Mouse (Mus musculus) lung, postnatal 36 days (tissue): ENCODE measurements around the gene Fam155a.
"Not testable (repeated sequence)": the region's sequence is repeated elsewhere in the genome, so short reads cannot be mapped to it uniquely, and the experiment has no call there.

Experiments
- DNase-seq: peaks from one replicate; pipeline ENCODE4 v3.0.0; 2022; ENCODE audit warnings: mixed read lengths

Gene Fam155a

DNA sequence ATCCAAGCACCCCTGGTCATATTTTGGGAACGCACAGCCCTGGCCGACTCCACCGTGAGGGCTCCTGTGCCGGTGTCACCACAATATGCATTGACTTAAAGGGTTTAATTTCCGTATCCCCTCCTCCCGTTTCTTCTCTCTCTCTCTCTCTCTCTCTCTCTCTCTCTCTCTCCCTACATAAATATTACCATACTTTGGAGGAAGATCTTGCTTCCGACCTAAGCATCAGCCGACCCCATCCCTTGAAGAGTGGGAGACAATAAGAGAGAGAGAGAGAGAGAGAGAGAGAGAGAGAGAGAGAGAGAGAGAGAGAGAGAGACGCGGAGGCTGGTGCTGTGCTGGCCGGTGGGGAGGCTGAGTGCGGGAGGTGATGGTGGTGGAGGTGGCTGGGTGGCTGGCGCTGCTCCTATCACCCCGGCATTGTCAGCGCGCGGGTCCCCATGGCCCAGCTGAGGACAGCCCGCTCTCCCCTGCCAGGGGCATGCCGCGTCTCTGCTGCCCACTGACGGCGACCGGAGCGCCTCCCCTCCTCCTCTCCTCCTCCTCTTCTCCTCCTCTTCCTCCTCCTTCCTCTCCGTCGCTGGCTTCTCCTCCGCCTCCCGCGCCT lies at the start of gene Fam155a:
Fam155a (minus strand) TSS at position 163 of the 607 bp plus-strand sequence.
- DNase-seq, result no peak

DNA sequence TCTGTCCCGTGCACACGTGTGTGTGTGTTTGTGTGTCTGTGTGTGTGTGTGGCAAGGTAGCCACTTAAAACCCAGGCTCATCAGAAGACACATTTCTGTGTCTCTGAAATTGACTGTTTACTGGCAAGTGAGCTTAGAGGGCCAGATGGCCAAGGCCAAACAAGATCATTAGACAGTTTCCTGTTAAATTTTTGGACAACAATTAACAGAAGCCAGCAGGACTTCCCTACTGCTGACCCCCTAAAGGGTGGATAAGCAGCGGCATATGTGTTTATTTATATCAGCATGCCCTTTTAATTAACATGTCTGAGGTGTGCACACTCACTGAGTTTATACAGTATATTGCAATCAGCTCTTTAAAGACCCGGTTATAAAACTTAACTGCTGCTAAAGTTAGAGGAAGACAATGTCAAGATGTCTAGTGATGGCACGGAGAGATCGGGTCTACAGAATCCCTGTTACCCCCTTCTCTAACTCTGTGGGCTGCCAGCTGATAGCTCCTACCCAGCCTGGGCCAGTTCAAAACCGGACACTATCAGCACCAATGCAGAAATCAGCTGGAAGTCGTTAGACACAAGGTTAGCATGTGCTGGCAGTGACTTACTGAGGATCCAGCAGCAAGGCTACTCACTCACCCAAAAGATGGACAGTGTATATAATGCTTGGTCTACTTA lies 42.4 kb upstream of the Fam155a start:
- DNase-seq, result no peak

DNA sequence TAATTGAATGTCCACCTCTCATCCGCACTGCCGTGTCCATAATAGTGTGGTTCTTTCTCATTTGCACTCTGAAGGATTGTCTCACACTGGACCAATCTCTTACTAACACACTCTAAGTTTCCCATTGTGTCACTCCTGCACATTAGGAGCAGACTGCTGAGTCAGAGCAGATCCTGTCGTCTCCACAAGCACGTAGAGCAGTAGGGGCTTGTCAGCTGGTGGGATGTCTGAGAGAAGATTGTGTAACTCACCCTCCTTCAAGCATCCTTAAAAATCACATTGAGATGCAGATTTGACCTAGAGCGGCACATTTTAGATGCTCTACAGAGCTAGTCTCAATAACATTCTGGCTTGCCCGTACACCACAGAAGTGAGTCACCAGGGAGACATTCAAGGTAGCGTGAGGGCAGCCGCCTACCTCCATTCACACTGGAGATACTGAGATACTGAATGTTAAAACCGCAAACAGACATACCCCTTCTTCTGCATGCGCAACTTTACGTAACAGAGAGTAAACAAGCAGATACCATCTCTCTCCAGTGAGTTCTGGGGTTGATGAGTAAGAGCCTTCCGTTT lies 40.1 kb upstream of the Fam155a start:
- DNase-seq, result no peak

DNA sequence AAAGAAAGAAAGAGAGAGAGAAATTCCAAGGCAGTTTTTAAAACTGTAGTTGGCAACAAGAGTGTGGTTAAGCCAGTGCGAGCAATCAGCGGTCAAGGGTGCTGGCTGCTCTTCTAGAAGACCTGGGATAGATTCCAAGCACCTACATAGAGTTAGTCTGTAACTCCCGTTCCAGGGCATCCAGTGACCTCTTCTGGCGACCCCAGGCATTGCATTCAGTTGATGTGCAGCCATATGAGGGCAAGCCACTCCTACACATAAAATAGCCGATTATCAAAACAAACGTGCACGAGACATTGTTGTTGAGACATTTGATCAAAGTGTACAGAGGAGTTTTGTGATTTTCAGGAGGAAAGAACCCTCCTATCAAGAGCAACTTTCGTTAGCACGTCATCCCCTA lies 37.6 kb upstream of the Fam155a start:
- DNase-seq, result no peak

DNA sequence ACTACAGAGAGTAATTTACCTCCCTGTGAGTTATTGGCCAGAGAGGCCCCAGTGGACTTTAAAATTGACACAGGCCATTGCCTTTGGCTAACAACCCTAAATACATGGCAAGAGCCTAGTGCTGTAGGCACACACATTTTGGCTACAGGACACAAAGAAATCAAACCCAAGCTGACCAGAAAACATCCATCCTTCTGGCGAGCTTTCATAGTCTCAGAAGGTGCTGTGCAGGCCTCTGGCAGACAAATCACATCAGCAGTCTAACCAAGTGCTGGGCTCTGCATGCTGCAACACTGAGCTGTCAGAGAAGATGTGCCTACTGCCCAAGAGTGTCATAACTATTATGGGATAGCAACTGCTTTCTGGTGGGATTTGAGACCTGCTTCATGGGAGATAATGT lies 34.7 kb upstream of the Fam155a start:
- no peak for DNase-seq

DNA sequence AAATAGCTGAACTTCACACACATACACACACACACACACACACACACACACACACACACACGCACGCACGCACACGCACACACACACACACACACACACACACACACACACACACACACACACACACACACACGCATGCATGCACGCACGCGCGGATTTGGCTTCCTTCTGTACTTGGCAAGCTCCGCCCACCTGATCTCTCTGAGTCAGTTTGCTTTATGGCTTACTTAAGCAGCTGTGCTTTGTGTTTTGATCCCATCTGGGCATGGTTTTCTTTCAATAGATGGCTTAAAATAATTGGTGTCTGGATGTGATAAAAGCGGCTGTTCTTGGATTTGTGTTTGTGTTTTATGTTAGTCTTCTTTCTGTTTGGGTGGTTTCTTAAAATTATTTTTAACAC lies 29.4 kb upstream of the Fam155a start:
- DNase-seq, result not testable (repeated sequence)

DNA sequence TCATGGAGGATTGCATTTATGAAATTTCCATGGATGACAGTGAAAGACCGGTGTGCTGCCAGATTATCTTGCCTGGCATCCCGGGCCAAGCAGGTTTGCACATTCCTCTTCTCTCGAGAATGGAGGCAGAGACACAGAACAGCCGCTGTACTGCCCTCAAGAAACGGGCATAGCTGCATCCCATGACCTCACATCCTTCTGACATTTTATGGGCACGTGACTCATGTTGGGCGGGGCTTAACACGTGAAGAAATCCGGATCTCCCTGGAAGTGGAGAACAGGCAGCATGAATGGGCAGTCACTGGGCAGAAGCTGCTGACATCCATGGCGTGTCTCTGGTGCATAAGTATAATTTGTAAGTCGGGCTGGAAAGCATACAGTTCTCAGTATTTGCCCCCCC lies 29.0 kb upstream of the Fam155a start:
- DNase-seq, result no peak

DNA sequence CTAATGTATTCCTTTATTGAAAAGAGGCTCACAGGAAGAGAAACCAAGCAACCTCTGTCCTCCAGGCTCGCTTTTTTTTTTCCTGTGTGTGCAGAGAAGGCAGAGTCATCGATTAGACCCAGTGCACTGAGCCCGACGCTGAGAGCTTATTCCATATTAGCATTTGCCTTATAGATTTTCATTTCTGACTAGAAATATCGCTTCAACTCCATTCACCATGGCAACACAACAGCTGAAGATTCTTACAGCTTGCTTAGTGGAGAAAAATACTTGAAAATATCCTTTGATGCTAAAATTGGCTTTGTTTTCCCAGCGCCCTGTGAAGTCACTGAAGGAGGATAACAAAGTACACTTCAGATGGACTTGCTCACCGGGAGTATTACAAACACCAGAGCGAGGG lies 26.6 kb upstream of the Fam155a start:
- DNase-seq, result no peak

DNA sequence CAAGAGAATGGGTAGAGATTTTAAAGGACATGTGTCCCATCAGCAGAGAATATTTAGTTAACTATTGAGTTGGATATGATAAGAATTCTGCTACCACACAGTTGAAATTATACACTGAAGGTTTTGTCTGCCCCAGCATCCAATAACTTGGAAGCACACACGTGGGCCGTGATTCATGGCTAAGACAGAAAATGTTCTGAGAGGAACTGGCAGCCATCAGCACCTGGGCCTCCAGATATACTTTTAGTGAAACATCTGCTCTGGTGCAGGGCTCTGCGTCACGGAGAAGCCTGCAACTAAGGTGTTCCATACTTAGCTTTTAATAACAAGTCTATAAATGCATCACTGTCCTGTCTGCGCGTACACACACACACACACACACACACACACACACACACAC lies 24.8 kb upstream of the Fam155a start:
- DNase-seq, result no peak

DNA sequence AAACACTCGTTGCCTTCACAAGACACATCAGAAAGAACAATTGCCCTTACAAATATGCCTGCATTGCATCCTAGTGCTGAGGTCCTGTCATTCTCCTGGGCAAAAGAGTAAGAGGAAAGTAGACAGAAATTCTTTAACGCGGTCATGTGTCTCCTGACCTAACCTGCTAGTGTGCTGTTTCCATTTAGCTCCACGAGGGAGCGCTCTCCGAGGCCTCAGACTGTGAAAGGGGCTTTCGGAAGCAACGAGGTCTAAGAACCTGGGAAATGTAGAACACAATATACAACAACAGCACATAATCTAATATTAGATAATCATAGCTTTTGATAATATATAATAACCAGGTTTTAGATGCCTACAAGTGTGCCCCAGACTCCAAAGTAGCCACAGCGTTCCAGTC lies 22.4 kb upstream of the Fam155a start:
- no peak for DNase-seq

DNA sequence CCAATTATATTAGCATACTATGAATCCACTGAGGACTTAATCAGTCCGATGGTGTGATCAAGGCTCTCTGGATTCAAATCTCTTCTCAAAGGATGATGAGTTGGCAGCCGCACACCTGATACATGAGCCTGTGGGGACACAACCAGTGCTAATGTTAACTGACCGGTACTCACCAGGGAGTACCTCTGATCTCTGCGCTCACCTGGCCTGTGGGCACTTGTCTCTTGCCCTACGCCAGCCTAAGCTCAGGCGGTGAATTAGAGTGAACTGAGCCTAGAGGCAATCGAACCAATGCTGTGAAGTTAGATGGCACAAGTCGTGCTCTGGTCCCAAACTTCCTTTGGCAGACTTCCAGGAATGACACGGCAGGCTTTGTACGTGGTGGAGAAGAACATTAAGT lies 9.4 kb upstream of the Fam155a start:
- DNase-seq, result no peak

DNA sequence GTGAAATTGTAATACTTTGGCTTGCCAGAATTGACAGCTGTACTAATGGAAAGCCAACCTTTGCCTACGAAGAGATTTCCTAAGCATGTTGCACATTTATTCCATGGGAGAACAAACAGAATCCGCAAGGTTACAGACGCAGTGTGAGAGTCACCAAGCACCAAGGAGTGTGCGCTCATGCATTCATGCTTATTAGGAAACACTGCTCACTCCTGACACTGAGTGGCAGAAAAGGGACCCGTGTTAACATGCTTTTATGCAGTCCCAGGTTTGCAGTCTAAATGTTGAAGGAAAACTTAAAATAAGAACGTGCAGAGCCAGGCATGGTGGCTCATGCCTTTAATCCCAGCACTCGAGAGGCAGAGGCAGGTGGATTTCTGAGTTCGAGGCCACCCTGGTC lies 7.2 kb upstream of the Fam155a start:
- no peak for DNase-seq

DNA sequence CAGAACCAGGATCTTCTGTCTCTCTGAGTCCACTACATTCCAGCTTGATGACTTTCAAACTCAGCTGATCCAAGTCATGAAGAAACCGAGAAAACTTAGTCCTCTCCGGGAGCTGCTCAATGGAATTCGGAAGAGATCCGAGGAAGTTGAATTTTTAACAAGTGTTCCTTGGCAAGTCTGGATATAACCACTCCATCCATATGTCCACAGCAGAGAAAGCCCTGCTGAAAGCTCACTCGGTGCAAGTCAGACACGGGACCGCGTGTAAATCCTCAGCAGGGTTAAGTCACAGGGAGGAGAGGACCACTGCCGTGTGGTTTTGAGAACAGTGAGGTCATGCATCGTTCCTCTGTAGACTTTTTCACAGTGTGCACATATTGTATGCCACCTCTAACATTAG lies 5.9 kb upstream of the Fam155a start:
- DNase-seq, result no peak

DNA sequence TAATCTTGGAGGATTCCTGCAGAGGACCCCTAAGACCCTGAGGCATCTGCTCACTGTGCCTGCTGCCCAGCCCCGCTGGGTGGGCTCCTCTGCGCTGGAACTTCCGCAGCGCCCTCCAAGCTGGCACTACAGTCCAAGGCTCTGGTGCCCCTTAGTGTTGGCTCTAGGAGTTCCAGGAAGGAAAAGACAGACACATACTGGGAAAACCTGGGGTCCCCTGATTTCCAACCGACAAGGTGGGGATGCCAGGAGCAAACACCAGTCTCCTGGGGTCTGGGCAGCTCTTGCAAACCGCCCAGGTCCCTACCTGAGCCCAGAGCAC lies 1.5 kb upstream of the Fam155a start:
- no peak for DNase-seq

DNA sequence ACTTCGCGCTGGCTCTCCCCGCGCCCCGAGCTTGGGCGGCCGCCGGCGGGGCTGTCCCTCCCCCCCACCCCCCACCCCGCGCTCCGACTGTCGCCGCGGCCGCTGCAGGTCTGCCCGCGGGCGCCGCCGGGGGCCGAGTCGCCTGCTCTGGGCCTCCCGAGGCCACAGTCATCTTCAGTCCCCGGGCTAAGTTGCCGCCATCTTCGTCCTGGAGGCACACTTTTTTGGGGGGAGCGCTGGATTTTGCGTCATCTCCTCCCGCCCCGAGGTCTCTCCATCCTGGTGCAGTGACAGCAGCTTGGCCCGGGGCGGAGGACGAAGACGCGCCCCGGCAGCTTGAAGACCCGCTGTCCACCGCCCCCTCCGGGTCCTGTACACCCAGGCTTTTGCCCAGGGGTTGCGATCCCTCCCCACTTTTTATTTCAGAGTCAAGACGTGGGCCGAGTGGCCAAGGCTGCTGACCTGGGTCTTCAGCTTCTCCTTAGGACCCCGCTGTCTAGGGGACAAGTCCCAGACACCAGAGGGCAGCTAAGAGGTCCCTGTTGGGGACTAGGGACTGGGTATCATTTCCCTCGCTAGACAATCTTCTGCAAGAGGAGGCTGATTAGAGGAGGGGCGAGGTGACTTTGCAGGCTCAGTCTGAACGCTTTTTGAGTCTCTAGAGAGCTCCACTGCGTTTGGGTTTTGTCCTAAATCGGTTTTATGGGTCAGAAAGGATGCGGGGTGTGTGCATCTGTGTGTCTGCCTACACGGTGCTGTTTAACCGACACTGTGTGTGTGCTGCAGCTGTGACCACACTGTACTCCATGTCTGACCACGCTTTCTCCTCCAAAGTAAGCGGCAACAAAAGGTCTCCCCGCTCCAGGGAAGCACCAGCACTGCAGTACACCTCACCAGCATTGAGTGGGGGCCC lies 901 bp upstream of the Fam155a start:
- DNase-seq, result no peak

DNA sequence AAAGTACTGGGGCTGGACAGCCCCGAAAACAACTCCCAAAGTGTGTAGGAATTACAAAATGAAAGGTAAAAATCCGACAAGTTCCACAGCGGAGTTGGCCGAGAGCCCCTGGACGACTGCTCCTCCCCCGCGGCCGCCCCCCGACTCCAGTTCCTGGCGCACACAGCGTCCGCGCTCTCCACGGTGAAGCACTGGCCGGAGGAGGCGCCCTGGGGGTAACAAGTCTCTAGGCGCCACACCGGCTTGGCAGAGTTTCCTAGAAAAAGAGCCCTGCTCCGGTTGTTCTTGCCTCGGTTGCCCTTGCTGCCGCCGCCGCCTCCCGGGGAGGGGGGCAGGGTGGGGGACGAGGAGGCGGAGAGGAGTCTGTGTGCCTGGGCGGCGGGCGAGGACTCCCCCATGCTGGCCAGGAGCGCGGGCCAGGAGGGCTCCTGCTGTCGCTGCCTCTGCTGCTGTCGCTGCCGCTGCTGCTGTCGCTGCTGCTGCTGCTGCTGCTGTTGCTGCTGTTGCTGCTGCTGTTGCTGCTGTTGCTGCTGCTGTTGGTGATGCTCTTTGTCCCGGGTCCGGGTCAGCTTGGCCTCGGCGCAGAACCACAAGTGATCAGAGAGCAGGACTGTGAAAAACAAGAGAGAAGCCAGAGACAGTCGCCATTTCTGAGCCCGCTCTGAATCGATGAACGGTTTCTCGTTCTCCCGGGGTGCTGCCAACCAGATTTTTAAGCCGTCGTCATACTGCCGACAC lies 531 bp downstream of the Fam155a start:
- no peak for DNase-seq

DNA sequence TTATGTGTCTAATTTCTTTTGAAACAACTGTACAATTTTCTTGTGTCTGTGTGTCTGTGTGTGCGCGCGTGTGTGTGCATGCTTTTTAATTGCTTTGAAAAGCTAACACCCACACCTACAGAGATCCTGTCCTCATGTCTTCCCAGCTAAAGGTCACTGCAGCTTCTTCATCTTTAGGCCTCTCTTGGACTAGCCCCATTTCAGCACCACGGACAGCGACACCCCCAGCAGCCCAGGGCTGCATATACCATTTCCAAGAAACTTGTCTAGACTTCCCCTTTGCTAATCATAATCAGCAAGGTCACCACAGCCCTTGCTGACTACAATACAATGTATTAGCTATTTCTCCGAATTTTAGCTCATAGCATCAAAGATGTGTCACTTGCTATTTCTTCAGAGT lies 1.9 kb downstream of the Fam155a start:
- DNase-seq, result peak; percentile 51

DNA sequence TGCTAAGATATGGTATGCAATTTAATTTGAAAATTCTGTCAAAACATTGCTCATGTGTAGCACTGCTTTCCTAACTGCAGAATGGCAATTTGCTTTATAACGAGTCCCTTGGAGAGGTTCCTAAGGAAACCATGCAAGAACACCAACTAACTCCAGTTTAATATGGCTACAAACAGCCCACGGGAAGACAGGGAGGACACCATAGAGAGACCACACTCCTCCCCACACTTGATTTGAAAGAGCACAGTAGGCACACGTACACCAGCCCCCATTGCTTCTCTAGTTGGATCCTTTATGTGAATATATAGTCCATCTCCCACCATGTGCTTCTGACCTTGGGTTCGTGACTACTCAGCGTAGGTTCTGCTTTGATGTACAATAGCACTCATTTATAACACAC lies 35.8 kb downstream of the Fam155a start:
- DNase-seq, result no peak

DNA sequence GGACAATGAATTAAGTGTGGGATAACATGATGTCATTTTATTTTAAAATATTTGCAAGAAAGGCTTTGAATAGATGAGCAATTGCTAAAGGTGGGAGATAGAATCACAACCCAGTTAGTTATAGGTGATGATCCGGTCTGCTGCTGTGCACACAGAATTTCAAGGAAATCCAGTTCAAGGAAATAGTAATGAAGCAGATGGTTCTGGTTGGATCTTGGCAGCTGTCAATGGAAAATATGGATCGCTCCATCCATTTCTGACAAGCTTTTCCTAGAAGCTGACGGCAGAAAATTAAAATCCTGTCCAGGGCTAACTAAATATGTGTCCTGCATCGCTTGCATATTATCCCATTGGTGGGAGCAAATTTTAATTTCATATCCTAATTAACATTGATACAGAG lies 61.2 kb downstream of the Fam155a start:
- DNase-seq, result no peak

DNA sequence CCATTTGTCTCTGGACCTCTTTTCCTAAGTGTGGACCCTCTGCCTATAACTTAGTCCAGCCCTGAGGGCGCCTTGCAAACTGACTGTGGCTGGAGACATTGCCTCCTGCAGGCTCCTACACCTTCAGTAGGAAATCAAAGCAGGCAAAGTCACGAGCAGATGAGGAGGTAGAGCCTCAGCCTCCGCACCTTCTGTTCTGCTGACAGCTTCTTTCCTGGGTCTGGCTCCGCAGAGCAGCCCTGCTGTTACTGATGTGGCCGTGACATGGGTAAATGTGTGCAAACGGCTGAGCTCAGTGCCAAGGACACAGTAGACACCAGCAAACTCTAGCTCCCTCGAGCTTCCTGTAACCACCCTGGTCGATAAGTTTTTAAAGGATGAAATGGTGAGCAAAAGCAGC lies 63.5 kb downstream of the Fam155a start:
- DNase-seq, result no peak

DNA sequence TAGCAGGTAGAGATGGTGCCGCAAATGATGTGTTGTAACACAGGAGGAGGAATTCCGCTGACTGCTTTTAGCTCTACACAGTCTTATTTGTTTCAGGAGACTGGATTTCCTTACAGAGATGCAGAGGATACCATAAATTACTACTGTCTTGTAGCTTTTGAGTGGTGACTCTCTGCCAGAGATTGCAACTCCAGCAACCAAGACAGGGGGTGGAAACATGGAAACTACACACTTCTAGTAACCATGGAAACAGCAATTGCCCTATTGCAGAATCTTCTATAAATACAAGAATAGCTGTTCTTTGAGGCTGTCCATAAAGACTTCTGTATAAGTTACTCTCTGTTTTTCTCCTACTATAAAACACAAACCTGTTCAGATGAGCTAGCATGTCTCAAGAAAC lies 76.2 kb downstream of the Fam155a start:
- no peak for DNase-seq

DNA sequence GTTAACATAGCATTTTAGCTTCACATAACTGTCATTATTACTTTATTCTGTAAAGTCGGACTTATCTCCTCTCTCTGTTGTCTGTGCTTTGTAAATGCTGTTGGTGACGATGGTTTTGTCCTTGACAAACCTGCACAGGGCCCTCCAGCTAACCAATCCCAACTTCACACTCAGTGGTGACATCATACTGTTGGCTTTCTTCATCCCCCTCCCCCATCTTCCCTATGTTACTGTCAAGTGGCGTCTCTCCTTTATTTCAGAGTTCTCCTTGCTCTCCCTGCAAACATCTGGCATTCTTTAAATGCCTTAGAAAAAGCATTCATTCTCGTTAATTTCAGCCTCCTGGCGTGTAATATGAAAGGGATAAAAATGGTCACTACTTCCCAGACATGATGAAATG lies 78.6 kb downstream of the Fam155a start:
- DNase-seq, result no peak

DNA sequence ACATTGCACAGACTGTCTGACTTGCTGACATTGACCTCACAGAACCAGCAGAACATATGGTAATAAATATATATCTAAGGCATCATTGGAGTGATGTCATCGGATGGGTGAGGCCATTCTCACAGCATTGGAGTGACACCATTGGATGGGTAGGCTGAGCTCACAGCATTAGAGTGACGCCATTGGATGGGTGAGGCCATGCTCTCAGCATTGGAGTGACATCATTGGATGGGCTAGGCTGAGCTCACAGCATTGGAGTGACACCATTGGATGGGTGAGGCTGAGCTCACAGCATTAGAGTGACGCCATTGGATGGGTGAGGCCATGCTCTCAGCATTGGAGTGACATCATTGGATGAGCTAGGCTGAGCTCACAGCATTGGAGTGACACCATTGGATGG lies 110.9 kb downstream of the Fam155a start:
- not testable (repeated sequence) for DNase-seq
